ENCODE assay signal across 22 mouse cellular contexts in genomic region chr17:24300651-24301050, GRCm38 (mm10). TPM values are rescaled to one million over a fixed set of nuclear protein-coding genes. Genes with fewer than 3 reads are reported as not detected.
"Had no signal": no experiment of that assay in that cellular context is flagged by ENCODE, and none has a peak within 500 bp of the region (broad histone marks: within the 10 kb centered on the region; RNA-seq: fewer than 3 reads in every experiment).

No protein-coding gene starts in this region.

- H3K36me3 ChIP-seq: midbrain, embryonic 10.5 days; midbrain, embryonic 12.5 days; neural tube, embryonic 13.5 days; neural tube, embryonic 15.5 days had no signal

- ATAC-seq: midbrain, embryonic 16.5 days had no signal

- H3K9ac ChIP-seq: lung, embryonic 14.5 days; midbrain, embryonic 12.5 days; neural tube, embryonic 13.5 days; neural tube, embryonic 15.5 days had no signal

- H3K4me3 ChIP-seq: midbrain, embryonic 10.5 days; midbrain, embryonic 12.5 days; myocyte; neural tube, embryonic 13.5 days; neural tube, embryonic 15.5 days had no signal

- H3K4me2 ChIP-seq: lung, embryonic 14.5 days; midbrain, embryonic 12.5 days; neural tube, embryonic 13.5 days; neural tube, embryonic 15.5 days had no signal

- H3K27ac ChIP-seq: midbrain, embryonic 10.5 days; midbrain, embryonic 12.5 days; neural tube, embryonic 13.5 days; neural tube, embryonic 15.5 days had no signal

- H3K9me3 ChIP-seq: midbrain, embryonic 10.5 days; midbrain, embryonic 12.5 days; neural tube, embryonic 13.5 days; neural tube, embryonic 15.5 days had no signal

- DNase-seq: lung, embryonic 14.5 days; lung, postnatal 10 days; lung, postnatal 4 days; midbrain, embryonic 14.5 days; retina, postnatal 1 day; right cerebral cortex, adult 18-20 months; right cerebral cortex, postnatal 25 days; right cerebral cortex, postnatal 4 days; spleen, adult 18-20 months; thymus, adult 18-20 months; thymus, postnatal 14 days; thymus, postnatal 36 days had no signal

- H3K27me3 ChIP-seq: midbrain, embryonic 12.5 days; neural tube, embryonic 13.5 days; neural tube, embryonic 15.5 days had no signal

- H3K4me1 ChIP-seq: midbrain, embryonic 10.5 days; midbrain, embryonic 12.5 days; neural tube, embryonic 13.5 days; neural tube, embryonic 15.5 days had no signal

RNA-seq across cellular contexts. Expression of gene Abca17, which starts 50.2 kb away (rescaled TPM):
- total RNA-seq: megakaryocyte-erythroid progenitor cell, adult 5-6 weeks had no signal
- polyA plus RNA-seq: lung, embryonic 14.5 days; midbrain, embryonic 12.5 days; myocyte; stomach, embryonic 14.5 days; stomach, embryonic 16.5 days; thymus, postnatal 0 days had no signal
